Comparison of ENCODE assay signal across 25 mouse cellular contexts in genomic region chr4:142094386-142094785, GRCm38 (mm10).
"Had no signal": no experiment of that assay in that cellular context is flagged by ENCODE, and none has a peak within 500 bp of the region (broad histone marks: within the 10 kb centered on the region; RNA-seq: fewer than 3 reads in every experiment).

No protein-coding gene starts in this region.

- ATAC-seq: forebrain, postnatal 0 days; hindbrain, postnatal 0 days; intestine, embryonic 16.5 days had no signal

- H3K9me3 ChIP-seq: heart, embryonic 13.5 days; heart, embryonic 15.5 days; hindbrain, embryonic 13.5 days; hindbrain, embryonic 15.5 days; kidney, embryonic 15.5 days; limb, embryonic 13.5 days; limb, embryonic 15.5 days had no signal

- H3K4me3 ChIP-seq: heart, embryonic 13.5 days; heart, embryonic 15.5 days; hindbrain, embryonic 13.5 days; hindbrain, embryonic 15.5 days; kidney, embryonic 15.5 days; limb, embryonic 13.5 days; limb, embryonic 15.5 days had no signal

- H3K27ac ChIP-seq: heart, embryonic 13.5 days; heart, embryonic 15.5 days; hindbrain, embryonic 13.5 days; hindbrain, embryonic 15.5 days; hindbrain, postnatal 0 days; kidney, embryonic 15.5 days; kidney, postnatal 0 days; limb, embryonic 13.5 days had no signal

- H3K27me3 ChIP-seq: heart, embryonic 13.5 days; hindbrain, embryonic 15.5 days; kidney, embryonic 15.5 days; limb, embryonic 13.5 days; limb, embryonic 15.5 days had no signal

- H3K9ac ChIP-seq: forebrain, postnatal 0 days; heart, embryonic 13.5 days; heart, embryonic 15.5 days; hindbrain, embryonic 13.5 days; hindbrain, embryonic 15.5 days; kidney, embryonic 15.5 days; limb, embryonic 13.5 days; limb, embryonic 15.5 days had no signal

- H3K36me3 ChIP-seq: heart, embryonic 13.5 days; heart, embryonic 15.5 days; hindbrain, embryonic 13.5 days; hindbrain, embryonic 15.5 days; kidney, embryonic 15.5 days; limb, embryonic 13.5 days; limb, embryonic 15.5 days had no signal

- H3K4me2 ChIP-seq: heart, embryonic 11.5 days; heart, embryonic 13.5 days; heart, embryonic 15.5 days; hindbrain, embryonic 13.5 days; hindbrain, embryonic 15.5 days; kidney, embryonic 15.5 days; limb, embryonic 13.5 days; limb, embryonic 15.5 days had no signal

- DNase-seq: forebrain, postnatal 0 days; gastrocnemius, postnatal 14 days; gastrocnemius, postnatal 36 days; heart, adult 18-20 months; heart, postnatal 14 days; heart, postnatal 36 days; kidney, adult 11 months; kidney, adult 2 months; kidney, adult 9 months; kidney, postnatal 14 days; kidney, postnatal 36 days; layer of hippocampus, adult 9-11 months; layer of hippocampus, postnatal 36 days; left cerebral cortex, postnatal 4 days had no signal
